Mouse (Mus musculus) E14TG2a.4 (cell line): Measurements from ENCODE around the gene Atxn1.

Experiments used
- H3K27me3 ChIP-seq: 2 replicates; pipeline ENCODE4 v1.6.1; 2014; ENCODE audit warnings: low read length, control low read depth; ENCODE audit not compliant: insufficient read depth
- H3K36me3 ChIP-seq: 2 replicates; pipeline ENCODE4 v1.6.1; 2014; ENCODE audit warnings: low read length, control low read depth; ENCODE audit not compliant: insufficient read depth
- H3K4me1 ChIP-seq: replicated peaks from 2 replicates; pipeline ENCODE4 v1.6.1; 2014; ENCODE audit warnings: low read depth, low read length, control low read depth
- H3K4me3 ChIP-seq: replicated peaks from 2 replicates; pipeline ENCODE4 v1.5.1; 2014; ENCODE audit warnings: mild to moderate bottlenecking, low read length
- H3K9me3 ChIP-seq: 2 replicates; pipeline ENCODE4 v1.6.1; 2014; ENCODE audit warnings: low read length, control low read depth
- CTCF ChIP-seq: conservative IDR thresholded peaks from 2 replicates; pipeline ENCODE4 v1.5.1; 2014; ENCODE audit warnings: low read length
- NANOG ChIP-seq: IDR thresholded peaks from 2 replicates; pipeline ENCODE4 v1.6.1; 2014; ENCODE audit warnings: borderline replicate concordance, low read length, mixed read lengths
- POU5F1 ChIP-seq: IDR thresholded peaks from 2 replicates; pipeline ENCODE4 v1.6.1; 2014; ENCODE audit warnings: low read length, borderline replicate concordance

The Atxn1 gene

GRCm38 (mm10) chr13:45628341-45628740, 336.5 kb downstream of the Atxn1 start:
- Histone ChIP-seq H3K27me3 (no peaks in the 10 kb centered on the region), H3K4me1 (no peaks in the 10 kb centered on the region), H3K9me3 (peaks cover 6% of the 10 kb centered on the region), H3K36me3 (no peaks in the 10 kb centered on the region), H3K4me3 (no peak overlapping the region)
- TF ChIP-seq NANOG (no peak), POU5F1 (no peak), CTCF (no peak)

- H3K4me1 ChIP-seq: no peaks in the 10 kb centered on the region
- no peaks in the 10 kb centered on the region for H3K27me3 ChIP-seq
- no peak overlapping the region for H3K4me3 ChIP-seq
- H3K9me3 ChIP-seq: peaks cover 16% of the 10 kb centered on the region
- H3K36me3 ChIP-seq: no peaks in the 10 kb centered on the region
- no peak for TF ChIP-seq POU5F1
- no peak for TF ChIP-seq CTCF
- TF ChIP-seq NANOG: no peak
These were observed 337.5 kb downstream of the Atxn1 start for GRCm38 (mm10) chr13:45627206-45627751.

- no peak overlapping the region for H3K4me3 ChIP-seq
- no peaks in the 10 kb centered on the region for H3K27me3 ChIP-seq
- H3K36me3 ChIP-seq: no peaks in the 10 kb centered on the region
- TF ChIP-seq POU5F1: no peak
- H3K9me3 ChIP-seq: peaks cover 16% of the 10 kb centered on the region
- H3K4me1 ChIP-seq: no peaks in the 10 kb centered on the region
These were observed 339.1 kb downstream of the Atxn1 start for GRCm38 (mm10) chr13:45625740-45626139.

GRCm38 (mm10) chr13:45623846-45624245, 341.0 kb downstream of the Atxn1 start:
- TF ChIP-seq CTCF (no peak), POU5F1 (no peak), NANOG (no peak)
- no peak overlapping the region for H3K4me3 ChIP-seq
- no peaks in the 10 kb centered on the region for H3K4me1 ChIP-seq

GRCm38 (mm10) chr13:45622871-45623546, 341.8 kb downstream of the Atxn1 start:
- Histone ChIP-seq H3K27me3 (no peaks in the 10 kb centered on the region), H3K36me3 (no peaks in the 10 kb centered on the region), H3K9me3 (peaks cover 16% of the 10 kb centered on the region), H3K4me1 (no peaks in the 10 kb centered on the region), H3K4me3 (no peak overlapping the region)
- TF ChIP-seq CTCF (no peak), POU5F1 (no peak), NANOG (no peak)

More at GRCm38 (mm10) chr13:45623846-45624245, 341.0 kb downstream of the Atxn1 start:
- Histone ChIP-seq H3K36me3 (no peaks in the 10 kb centered on the region), H3K27me3 (no peaks in the 10 kb centered on the region), H3K9me3 (peaks cover 16% of the 10 kb centered on the region)

GRCm38 (mm10) chr13:45620687-45621086, 344.1 kb downstream of the Atxn1 start:
- Histone ChIP-seq H3K4me1 (no peaks in the 10 kb centered on the region), H3K36me3 (no peaks in the 10 kb centered on the region), H3K9me3 (peaks cover 16% of the 10 kb centered on the region), H3K27me3 (no peaks in the 10 kb centered on the region), H3K4me3 (no peak overlapping the region)
- TF ChIP-seq POU5F1 (no peak), NANOG (no peak), CTCF (no peak)

- H3K4me1 ChIP-seq: no peaks in the 10 kb centered on the region
- peaks cover 16% of the 10 kb centered on the region for H3K9me3 ChIP-seq
- no peaks in the 10 kb centered on the region for H3K36me3 ChIP-seq
- H3K27me3 ChIP-seq: no peaks in the 10 kb centered on the region
- no peak for TF ChIP-seq NANOG
- no peak for TF ChIP-seq POU5F1
- no peak for TF ChIP-seq CTCF
- no peak overlapping the region for H3K4me3 ChIP-seq
These were observed 344.5 kb downstream of the Atxn1 start for GRCm38 (mm10) chr13:45620281-45620680.

- no peak for TF ChIP-seq POU5F1
These were observed 346.8 kb downstream of the Atxn1 start for GRCm38 (mm10) chr13:45617988-45618387.

GRCm38 (mm10) chr13:45614762-45615161, 350.0 kb downstream of the Atxn1 start:
- TF ChIP-seq NANOG (no peak), POU5F1 (no peak), CTCF (no peak)
- Histone ChIP-seq H3K9me3 (no peaks in the 10 kb centered on the region), H3K27me3 (0 out of 2 replicates have a peak, but pooled peaks cover 3% of the 10 kb centered on the region), H3K36me3 (no peaks in the 10 kb centered on the region), H3K4me1 (no peaks in the 10 kb centered on the region), H3K4me3 (no peak overlapping the region)

More at GRCm38 (mm10) chr13:45617988-45618387, 346.8 kb downstream of the Atxn1 start:
- Histone ChIP-seq H3K36me3 (no peaks in the 10 kb centered on the region), H3K9me3 (peaks cover 6% of the 10 kb centered on the region; the same call in 1 of the 2 replicates), H3K4me1 (no peaks in the 10 kb centered on the region), H3K27me3 (no peaks in the 10 kb centered on the region), H3K4me3 (no peak overlapping the region)
